Mouse (Mus musculus) adrenal gland, postnatal 4 days (tissue): ENCODE results near the gene Fgd2. TPM values are rescaled to one million over a fixed set of nuclear protein-coding genes. Genes with fewer than 3 reads are reported as not detected.

Experiments
- DNase-seq, 2 experiments: peaks; one replicate each; pipeline ENCODE4 v3.0.0; 2021 to 2022; ENCODE audit warnings: low spot score in 2 of 2, mixed read lengths in 2 of 2
- total RNA-seq, 2 experiments: library from RNA; stranded (reverse); gene quantifications; 2 replicates each; pipeline ENCODE4 v1.2.3; 2021

Gene Fgd2
- total RNA-seq, 2 experiments from 2014 or later: 5.6 to 6.5 TPM

- DNase-seq: peak; percentile 46 to 69
Observed at GRCm38 (mm10) chr17:29396821-29397242, 36.1 kb downstream of the Fgd2 start.

DNA sequence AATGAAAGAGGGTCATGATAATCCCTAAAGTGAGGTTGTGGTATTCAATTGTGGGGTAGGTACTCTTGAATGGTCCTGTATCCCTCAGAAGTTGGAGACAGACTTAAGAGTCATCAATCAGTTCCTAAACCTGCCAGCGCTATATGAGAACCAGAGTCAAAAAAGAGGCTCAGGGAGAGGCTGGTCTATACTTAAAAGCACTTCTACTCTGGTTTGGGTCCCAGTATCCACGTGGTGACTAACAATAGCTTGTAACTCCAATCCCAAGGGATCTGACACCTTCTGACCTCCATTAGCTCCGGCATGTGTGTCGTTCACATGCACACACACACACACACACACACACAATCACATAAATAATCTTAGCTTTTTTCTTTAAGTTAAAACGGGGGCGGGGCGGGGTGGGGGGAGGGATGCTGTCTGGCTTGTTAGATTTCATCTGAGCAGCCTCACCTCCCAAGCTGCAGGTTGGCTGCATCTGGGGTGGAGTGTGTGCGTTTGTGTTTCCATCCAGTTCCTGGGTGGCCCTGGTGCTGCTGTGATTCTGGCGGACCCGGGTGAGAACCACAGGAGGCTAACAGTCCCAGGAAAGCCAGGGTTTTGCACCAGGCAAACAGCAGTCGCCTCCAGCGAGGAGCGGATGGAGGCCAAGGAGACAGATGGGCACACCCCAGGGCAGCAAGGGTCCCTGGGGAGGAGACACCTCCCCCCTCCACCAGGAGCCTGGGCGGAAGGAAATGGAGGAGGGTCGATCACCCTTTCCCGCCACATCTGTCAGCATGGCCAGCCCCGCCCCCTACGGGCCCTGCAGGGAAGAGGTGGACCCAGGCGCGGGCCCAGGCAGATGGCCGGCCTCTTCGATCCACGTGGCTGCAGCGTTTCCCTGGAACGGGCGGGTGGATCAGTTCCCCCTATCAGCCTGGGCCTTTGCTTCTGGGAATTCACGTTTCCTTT, 37.0 kb downstream of the Fgd2 start:
- DNase-seq: peak; percentile 63 to 85

DNA sequence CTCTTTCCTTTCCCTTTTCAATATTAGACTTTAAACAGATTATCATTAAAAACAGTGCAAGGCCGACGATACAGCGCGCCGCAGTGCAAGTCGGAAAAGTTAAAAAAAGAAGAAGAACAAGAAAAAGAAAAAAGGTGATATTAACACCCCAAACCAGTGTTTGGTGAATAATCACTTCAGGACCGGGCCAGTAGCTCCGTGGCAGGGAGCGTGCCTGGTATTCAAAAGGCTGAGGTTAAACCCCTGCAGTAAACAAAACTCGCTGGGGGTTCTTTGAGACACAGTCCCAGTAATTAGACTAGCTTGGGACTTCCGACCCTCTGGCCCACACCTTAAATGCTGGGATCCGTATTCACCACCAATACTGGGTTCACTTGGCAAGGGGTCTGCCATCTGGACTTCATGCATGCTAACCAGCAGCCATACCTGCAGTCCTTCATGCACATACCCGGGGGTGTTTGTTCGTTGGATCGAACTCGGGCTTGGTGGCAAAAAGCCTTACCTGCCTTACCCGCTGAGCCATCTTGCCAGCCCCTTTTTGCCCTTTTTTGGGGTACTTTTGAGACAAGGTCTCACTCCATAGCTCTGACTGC, 37.8 kb downstream of the Fgd2 start:
- no peak for DNase-seq

DNA sequence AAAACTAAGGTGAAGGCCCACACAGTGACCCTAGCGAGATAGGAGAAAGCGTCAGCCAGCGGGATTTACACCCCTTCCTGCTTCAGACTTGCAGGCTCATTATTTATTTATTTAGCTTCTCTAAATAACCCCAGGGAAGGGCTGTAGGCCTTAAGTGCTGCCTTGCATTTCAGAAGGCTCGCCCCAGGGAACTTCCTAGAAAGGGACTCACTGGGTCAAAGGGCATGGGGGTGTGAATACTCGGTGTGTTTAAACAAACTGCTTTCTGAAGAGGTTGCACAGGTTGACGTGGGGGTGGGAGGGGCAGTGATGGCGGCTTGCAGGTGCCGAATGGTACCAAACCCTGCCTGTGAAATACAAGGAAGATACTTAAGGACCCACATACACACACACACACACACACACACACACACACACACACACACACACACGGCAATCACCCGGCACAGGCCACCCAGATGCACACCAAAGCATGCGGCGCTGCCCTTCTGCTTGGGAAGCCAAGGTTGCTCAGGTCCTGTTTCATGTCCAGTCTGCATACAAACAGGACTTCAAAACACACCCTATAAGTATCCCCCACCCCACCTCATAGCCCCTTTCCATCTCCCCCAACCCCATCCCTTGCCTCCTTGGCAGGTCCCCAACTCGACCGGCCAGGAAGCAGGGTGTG, 38.7 kb downstream of the Fgd2 start:
- no peak for DNase-seq

DNA sequence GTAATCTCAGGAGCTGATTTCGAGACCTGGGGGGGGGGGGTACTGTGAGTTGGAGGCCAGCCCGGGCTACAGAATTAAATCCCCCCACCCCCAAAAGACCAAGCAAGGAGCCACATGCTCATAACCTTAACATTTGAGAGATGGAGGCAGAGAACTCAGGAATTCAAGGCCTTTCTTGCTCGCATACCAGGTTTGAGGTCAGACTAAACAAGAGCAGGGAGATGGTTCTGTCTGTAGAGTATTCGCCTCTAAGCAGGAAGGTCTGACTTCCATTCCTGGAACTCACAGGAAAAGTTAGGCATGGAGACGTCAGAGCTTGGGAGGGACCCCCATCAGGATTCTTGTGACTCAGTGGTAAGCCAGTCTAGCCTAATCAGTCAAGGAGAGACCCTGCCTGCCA, 39.3 kb downstream of the Fgd2 start:
- no peak for DNase-seq

- DNase-seq: no peak
Observed at GRCm38 (mm10) chr17:29401741-29402268, 41.1 kb downstream of the Fgd2 start.

GRCm38 (mm10) chr17:29403179-29403578, 42.5 kb downstream of the Fgd2 start:
- DNase-seq: no peak

GRCm38 (mm10) chr17:29405501-29405900, 44.8 kb downstream of the Fgd2 start:
- no peak for DNase-seq

- no peak for DNase-seq
Observed at GRCm38 (mm10) chr17:29406077-29406476, 45.4 kb downstream of the Fgd2 start.

- DNase-seq: no peak
Observed at GRCm38 (mm10) chr17:29407405-29407804, 46.7 kb downstream of the Fgd2 start.

GRCm38 (mm10) chr17:29408364-29408763, 47.6 kb downstream of the Fgd2 start:
- DNase-seq: no peak

- no peak for DNase-seq
Observed at GRCm38 (mm10) chr17:29409800-29410343, 49.2 kb downstream of the Fgd2 start.

- DNase-seq: no peak
Observed at GRCm38 (mm10) chr17:29411821-29412425, 51.2 kb downstream of the Fgd2 start.

DNA sequence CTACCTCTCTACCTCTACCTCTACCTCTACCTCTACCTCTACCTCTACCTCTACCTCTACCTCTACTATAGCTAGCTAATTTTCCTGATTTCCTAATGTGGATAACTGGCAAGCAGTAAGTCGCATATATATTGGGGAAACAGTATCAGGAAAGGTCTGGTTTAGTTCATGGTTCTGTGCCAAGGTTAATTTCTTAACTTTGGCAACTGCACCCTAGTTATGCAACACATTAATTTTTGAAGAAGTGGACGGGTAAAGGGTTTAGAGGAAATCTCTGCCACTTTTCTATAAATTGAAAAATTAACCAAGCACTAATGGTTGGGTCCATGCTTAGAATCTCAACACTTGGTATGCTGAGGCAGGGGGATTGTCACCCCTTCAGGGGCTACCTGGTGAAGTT, 53.9 kb downstream of the Fgd2 start:
- DNase-seq: no peak

- no peak for DNase-seq
Observed at GRCm38 (mm10) chr17:29415761-29416662, 55.3 kb downstream of the Fgd2 start.

- DNase-seq: no peak
Observed at GRCm38 (mm10) chr17:29416757-29417156, 56.0 kb downstream of the Fgd2 start.

GRCm38 (mm10) chr17:29418758-29419380, 58.2 kb downstream of the Fgd2 start:
- DNase-seq: no peak

- DNase-seq: no peak
Observed at GRCm38 (mm10) chr17:29419976-29420739, 59.4 kb downstream of the Fgd2 start.

DNA sequence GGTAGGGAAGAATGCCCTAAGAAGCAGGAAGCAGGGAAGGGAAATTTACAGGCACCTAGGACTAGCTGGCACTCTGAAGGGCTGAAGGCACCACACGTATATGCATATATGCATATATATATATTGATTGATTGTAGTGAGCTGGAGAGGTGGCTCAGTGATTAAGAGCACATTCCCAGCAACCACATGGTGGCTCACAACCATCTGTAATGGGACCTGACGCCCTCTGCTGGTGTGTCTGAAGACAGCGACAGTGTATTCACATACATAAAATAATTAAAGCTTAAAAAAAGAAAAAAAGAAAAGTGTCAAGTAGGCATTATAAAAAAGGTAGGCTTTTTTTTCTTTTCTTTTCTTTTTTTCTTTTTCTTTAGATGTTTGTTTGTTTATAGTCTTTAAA, 60.6 kb downstream of the Fgd2 start:
- DNase-seq: no peak
